Mouse (Mus musculus): ENCODE results near the gene Olfr1131. TPM values are rescaled to one million over a fixed set of nuclear protein-coding genes. Genes with fewer than 3 reads are reported as not detected.
"Not testable (repeated sequence)": the region's sequence is repeated elsewhere in the genome, so short reads cannot be mapped to it uniquely, and the experiment has no call there.

Olfr1131 gene
- total RNA-seq (2021) = not detected
- long read RNA-seq, experiment 1 = 0 reads
- long read RNA-seq, experiment 2 = 0 reads

GRCm38 (mm10) chr2:87626804-87627203 lies at the start of gene Olfr1131:
Olfr1131 (plus strand) TSS chr2:87627104.
- no peak for DNase-seq (ENCODE audit: low spot score)

- not testable (repeated sequence) for DNase-seq (ENCODE audit: low spot score)
Measured at GRCm38 (mm10) chr2:87605912-87606311, 21.0 kb upstream of the Olfr1131 start, which contains the start of gene Olfr1130. Olfr1130 (plus strand) TSS chr2:87606212.

DNA sequence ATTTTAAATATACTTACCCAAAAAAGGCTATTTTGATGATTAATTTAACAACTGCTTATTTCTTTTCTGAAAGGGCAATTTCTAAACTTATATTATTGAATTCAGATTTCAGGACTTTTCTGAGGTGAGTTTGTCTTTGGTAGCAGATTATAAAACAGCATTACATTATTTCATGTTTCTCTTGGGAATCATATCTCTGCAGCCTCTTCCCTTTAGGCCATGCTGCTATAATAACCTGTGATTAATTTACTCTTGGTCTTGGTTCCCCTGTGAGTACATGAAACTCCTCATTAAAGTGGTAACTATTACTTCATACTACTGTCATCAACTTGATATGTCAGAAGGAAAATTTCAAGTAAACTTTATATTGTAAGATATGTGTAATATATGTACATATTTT lies 10.5 kb downstream of the Olfr1131 start, which contains the start of gene Olfr1132:
TSS of gene Olfr1132 (minus strand) at position 101 of the 400 bp plus-strand sequence.
- no peak for DNase-seq (ENCODE audit: low spot score)

DNA sequence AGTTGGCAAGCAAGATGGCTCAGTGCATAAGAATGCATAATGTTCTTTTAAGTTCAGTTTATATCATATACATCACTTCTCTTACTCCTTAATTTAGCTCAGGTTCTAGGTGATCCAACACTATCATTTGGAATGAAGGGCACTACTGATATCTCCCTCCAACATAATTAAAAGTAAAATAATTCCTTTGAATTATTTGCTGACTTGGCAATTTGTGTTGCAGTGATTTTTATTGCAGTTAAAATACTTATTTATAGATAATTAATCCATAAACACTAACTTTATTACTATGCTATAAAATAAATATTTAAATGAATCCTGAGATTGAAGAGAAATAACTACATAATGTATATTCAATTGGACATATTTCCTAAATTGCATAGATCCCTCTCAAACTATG lies 15.5 kb downstream of the Olfr1131 start:
- DNase-seq (ENCODE audit: low spot score) = no peak

DNA sequence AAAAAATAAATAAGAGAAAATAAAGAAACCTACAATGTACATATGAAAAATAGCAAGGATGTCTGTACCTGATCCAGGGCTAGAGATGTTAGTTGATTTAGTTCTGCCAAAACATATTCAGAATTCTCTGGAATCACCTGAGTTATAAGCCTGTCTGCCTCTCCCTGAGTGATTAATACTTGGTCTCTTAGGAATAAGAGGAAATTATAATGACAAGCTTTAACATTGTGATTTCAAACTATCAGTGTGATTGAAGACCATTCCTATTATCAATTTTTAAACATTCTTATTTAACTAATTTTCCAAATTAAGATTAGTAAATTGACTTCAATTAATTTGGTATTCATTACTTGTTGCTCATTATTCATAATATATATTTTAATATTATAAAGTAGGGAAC lies 20.4 kb downstream of the Olfr1131 start, which contains the start of gene Olfr1133:
TSS of gene Olfr1133 (minus strand) at position 101 of the 400 bp plus-strand sequence.
- DNase-seq (ENCODE audit: low spot score) = no peak

GRCm38 (mm10) chr2:87658360-87658759 lies 31.5 kb downstream of the Olfr1131 start, which contains the start of gene Olfr1134:
Olfr1134 (minus strand) TSS chr2:87658460.
- DNase-seq (ENCODE audit: low spot score) = no peak

DNA sequence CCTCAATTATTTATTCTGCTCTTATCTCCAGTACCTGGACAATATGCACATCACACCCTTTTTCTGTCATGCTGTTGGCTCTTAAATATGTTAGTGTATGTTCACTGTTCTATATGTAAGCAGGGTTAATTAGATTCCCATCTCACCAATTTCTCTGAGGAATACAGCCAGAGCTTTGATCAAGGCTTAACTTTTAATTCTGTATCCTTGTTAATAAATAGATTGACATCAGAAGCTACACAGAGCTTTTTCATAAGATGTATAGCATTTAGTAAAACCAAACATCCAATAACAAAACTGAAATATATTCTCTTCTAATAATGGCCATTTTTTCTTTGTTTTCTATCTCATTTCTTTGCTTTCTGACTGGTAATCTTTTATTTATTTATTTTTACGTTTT lies 46.7 kb downstream of the Olfr1131 start, which contains the start of gene Olfr1135:
TSS of gene Olfr1135 (minus strand) at position 101 of the 400 bp plus-strand sequence.
- no peak for DNase-seq (ENCODE audit: low spot score)

Other genes starting within 250 kb of the Olfr1131 start
- under 1 TPM in 1 of 2 experiments, not detected in 1; 0.05 TPM for gene Olfr1122, start 241.3 kb upstream of the Olfr1131 start, total RNA-seq (2021)
- gene Olfr1123, start 210.5 kb upstream of the Olfr1131 start, total RNA-seq (2021) = not detected
- not detected for gene Olfr1124, start 196.8 kb upstream of the Olfr1131 start, total RNA-seq (2021)
- not detected for gene Olfr1126, start 173.1 kb upstream of the Olfr1131 start, total RNA-seq (2021)
- not detected for gene Pramel7, start 130.0 kb upstream of the Olfr1131 start, total RNA-seq (2021)
- not detected for gene Pramel6, start 120.5 kb upstream of the Olfr1131 start, total RNA-seq (2021)
- not detected for gene Olfr153, start 95.3 kb upstream of the Olfr1131 start, total RNA-seq (2021)
- not detected for gene Olfr1128, start 81.6 kb upstream of the Olfr1131 start, total RNA-seq (2021)
- not detected for gene Olfr1129, start 53.2 kb upstream of the Olfr1131 start, total RNA-seq (2021)
- not detected for gene Olfr1130, start 20.9 kb upstream of the Olfr1131 start, total RNA-seq (2021)
- not detected for gene Olfr1132, start 10.4 kb downstream of the Olfr1131 start, total RNA-seq (2021)
- gene Olfr1133, start 20.3 kb downstream of the Olfr1131 start, total RNA-seq (2021) = not detected
- not detected for gene Olfr1134, start 31.4 kb downstream of the Olfr1131 start, total RNA-seq (2021)
- not detected for gene Olfr1135, start 46.6 kb downstream of the Olfr1131 start, total RNA-seq (2021)
- not detected for gene Olfr1136, start 66.8 kb downstream of the Olfr1131 start, total RNA-seq (2021)
- not detected for gene Olfr1137, start 86.1 kb downstream of the Olfr1131 start, total RNA-seq (2021)
- not detected for gene Olfr1138, start 112.9 kb downstream of the Olfr1131 start, total RNA-seq (2021)
- not detected for gene Olfr1140, start 116.6 kb downstream of the Olfr1131 start, total RNA-seq (2021)
- gene Olfr1141, start 126.9 kb downstream of the Olfr1131 start, total RNA-seq (2021) = not detected
- gene Olfr152, start 152.4 kb downstream of the Olfr1131 start, total RNA-seq (2021) = not detected
- gene Olfr1143, start 173.5 kb downstream of the Olfr1131 start, total RNA-seq (2021) = not detected
- gene Olfr1145, start 182.7 kb downstream of the Olfr1131 start, total RNA-seq (2021) = not detected
- gene Olfr1148, start 203.4 kb downstream of the Olfr1131 start, total RNA-seq (2021) = not detected
- not detected for gene Olfr1150-ps1, start 216.9 kb downstream of the Olfr1131 start, total RNA-seq (2021)
- not detected for gene Olfr1151, start 228.8 kb downstream of the Olfr1131 start, total RNA-seq (2021)
- not detected for gene Olfr1152, start 239.4 kb downstream of the Olfr1131 start, total RNA-seq (2021)